Comparison of ENCODE assay signal across 7 mouse cellular contexts in the genomic region with DNA sequence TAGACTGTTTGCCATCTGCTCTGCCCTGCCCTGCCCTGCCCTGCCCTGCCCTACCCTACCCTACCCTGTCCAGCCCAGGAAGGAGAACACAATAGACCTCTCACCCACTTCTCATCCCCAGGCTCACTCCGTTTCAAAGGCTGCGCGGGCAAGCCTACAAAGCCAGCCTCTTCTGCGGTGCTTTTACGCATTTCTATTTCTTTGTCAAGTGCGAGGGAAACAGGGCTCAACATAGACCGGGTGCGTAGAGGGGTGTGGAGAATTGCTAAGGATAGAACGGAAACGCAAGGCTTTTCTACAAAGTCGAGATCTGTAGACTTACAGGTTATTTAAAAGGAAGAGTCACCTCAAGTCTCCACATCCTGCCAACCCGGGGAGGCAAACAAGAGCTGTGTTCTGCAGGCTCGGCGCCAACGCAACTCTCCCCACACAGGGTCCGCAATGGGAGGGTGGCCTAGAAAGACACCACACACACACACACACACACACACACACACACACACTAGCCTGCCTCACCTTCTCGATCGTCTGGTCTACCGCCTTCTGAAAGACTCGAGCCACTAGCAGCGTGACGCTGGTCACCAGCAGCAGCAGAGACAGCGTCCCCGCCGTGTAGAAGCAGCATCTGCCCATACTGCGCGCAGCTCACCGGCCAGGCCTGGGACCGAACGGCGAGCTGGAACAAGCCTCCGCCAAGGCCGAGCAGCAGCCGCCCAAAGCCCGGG. TPM values are rescaled to one million over a fixed set of nuclear protein-coding genes. Genes with fewer than 3 reads are reported as not detected.
A peak's percentile ranks its signal among the peaks of the same experiment; 100 is the strongest.
DNase-seq lines count a peak whose midpoint lies in the region; ATAC-seq and TF ChIP-seq lines count a peak whose summit lies in the region.

No protein-coding gene starts in this region.

- peaks cover 10% of the 10 kb centered on the region for H3K4me1 ChIP-seq in heart, embryonic 11.5 days (ENCODE audit: control insufficient read depth, insufficient read depth, low read length)
- 0 out of 2 replicates have a peak, but pooled peaks cover 9% of the 10 kb centered on the region for H3K4me1 ChIP-seq in kidney, postnatal 0 days (replicated peaks; ENCODE audit: insufficient read depth, low read length)
- peaks cover 12% of the 10 kb centered on the region; the same call in 1 of the 2 replicates for H3K4me1 ChIP-seq in small intestine, adult 2 months (ENCODE audit: control insufficient read depth, insufficient read depth, insufficient read length, low read length)

- no peak for TF ChIP-seq CTCF in C2C12 (IDR thresholded peaks at IDR 0.05; ENCODE audit: control insufficient read depth, insufficient read depth, insufficient read length)
- TF ChIP-seq CTCF in kidney, postnatal 0 days (IDR thresholded peaks at IDR 0.05; ENCODE audit: low read depth): no peak
- no peak for TF ChIP-seq CTCF in small intestine, adult 2 months (IDR thresholded peaks at IDR 0.05; ENCODE audit: extremely low read depth, insufficient read length, insufficient replicate concordance, low read depth, low read length)

- peaks cover 2% of the 10 kb centered on the region for H3K79me3 ChIP-seq in C2C12 (ENCODE audit: low read depth)

- no peaks in the 10 kb centered on the region for H3K36me3 ChIP-seq in C2C12 (ENCODE audit: control insufficient read depth, insufficient read depth)
- H3K36me3 ChIP-seq in heart, embryonic 11.5 days (ENCODE audit: control insufficient read depth, insufficient read depth, low read length): no peaks in the 10 kb centered on the region
- no peaks in the 10 kb centered on the region for H3K36me3 ChIP-seq in kidney, postnatal 0 days (ENCODE audit: insufficient read depth, low read length)
- no peaks in the 10 kb centered on the region for H3K36me3 ChIP-seq in small intestine, adult 2 months (ENCODE audit: control insufficient read depth, insufficient read depth, low read length)

- DNase-seq in CD8-positive naive resting alpha-beta T cell, adult 2 months (ENCODE audit: low read depth in 2 of 2, low spot score in 2 of 2): peak; percentile 68 to 74
- peak; percentile 60 for DNase-seq in embryo, embryonic 9.5 days (ENCODE audit: extremely low spot score)
- DNase-seq in kidney, postnatal 0 days (ENCODE audit: low spot score): peak; percentile 54
- peak; percentile 67 for DNase-seq in lung, postnatal 10 days

- peak; percentile 29; the same call in 1 of the 2 replicates for TF ChIP-seq POLR2A in small intestine, adult 2 months (IDR thresholded peaks at IDR 0.05; ENCODE audit: low read depth, low read length)

- peaks cover 33% of the 10 kb centered on the region for H3K79me2 ChIP-seq in C2C12 (ENCODE audit: control insufficient read depth, insufficient read depth)

- H3K4me3 ChIP-seq in C2C12 (ENCODE audit: insufficient read depth, poor library complexity, severe bottlenecking): peak overlapping the region; percentile 76
- H3K4me3 ChIP-seq in heart, embryonic 11.5 days (ENCODE audit: low read depth, low read length): peak overlapping the region; percentile 65
- peak overlapping the region; percentile 66 for H3K4me3 ChIP-seq in kidney, postnatal 0 days (replicated peaks; ENCODE audit: low read depth, low read length)
- peak overlapping the region; percentile 93 for H3K4me3 ChIP-seq in small intestine, adult 2 months (ENCODE audit: low read depth, low read length)

- H3K9me3 ChIP-seq in heart, embryonic 11.5 days (replicated peaks; ENCODE audit: control insufficient read depth, low read length): no peaks in the 10 kb centered on the region
- H3K9me3 ChIP-seq in kidney, postnatal 0 days (replicated peaks; ENCODE audit: low read length): no peaks in the 10 kb centered on the region

- ATAC-seq in heart, embryonic 11.5 days (replicated peaks; ENCODE audit: insufficient number of reproducible peaks, low FRiP score, low TSS enrichment): peak; percentile 74
- ATAC-seq in kidney, postnatal 0 days (replicated peaks; ENCODE audit: low FRiP score, low read depth): peak; percentile 71

- WGBS in heart, embryonic 11.5 days (ENCODE audit: insufficient replicate concordance): under 1% methylated on average over 35 of the region's 35 CpGs
- under 1% methylated on average over 35 of the region's 35 CpGs for WGBS in kidney, postnatal 0 days
- under 1% methylated on average over 35 of the region's 35 CpGs for WGBS in small intestine, adult 2 months

- H3K9ac ChIP-seq in heart, embryonic 11.5 days (ENCODE audit: low read depth, low read length): peak overlapping the region; percentile 96
- H3K9ac ChIP-seq in kidney, postnatal 0 days (ENCODE audit: low read depth, low read length): peak overlapping the region; percentile 80

- peak overlapping the region; percentile 74 for H3K4me2 ChIP-seq in heart, embryonic 11.5 days
- H3K4me2 ChIP-seq in kidney, postnatal 0 days (ENCODE audit: low read length): peak overlapping the region; percentile 90

- H3ac ChIP-seq in C2C12 (ENCODE audit: control insufficient read depth, insufficient read length, low read depth): peak overlapping the region; percentile 42

- peak overlapping the region; percentile 97 for H3K27ac ChIP-seq in heart, embryonic 11.5 days (ENCODE audit: low read depth, low read length)
- H3K27ac ChIP-seq in kidney, postnatal 0 days: peak overlapping the region; percentile 91
- H3K27ac ChIP-seq in small intestine, adult 2 months (ENCODE audit: insufficient read depth, low read depth, low read length): peak overlapping the region; percentile 97

- no peaks in the 10 kb centered on the region for H3K27me3 ChIP-seq in C2C12 (ENCODE audit: control insufficient read depth, insufficient read depth, insufficient read length)
- no peaks in the 10 kb centered on the region for H3K27me3 ChIP-seq in heart, embryonic 11.5 days (ENCODE audit: control insufficient read depth, insufficient read depth, low read length)
- H3K27me3 ChIP-seq in kidney, postnatal 0 days (ENCODE audit: insufficient read depth, low read length): no peaks in the 10 kb centered on the region
- no peaks in the 10 kb centered on the region for H3K27me3 ChIP-seq in small intestine, adult 2 months (ENCODE audit: control insufficient read depth, insufficient read depth, low read length)

TF ChIP-seq in C2C12, 6 proteins besides CTCF, POLR2A, EP300 and RAD21:
- TF ChIP-seq MYOG (IDR thresholded peaks at IDR 0.05; ENCODE audit: control insufficient read depth, extremely low read depth, insufficient read length) (no peak), MYOD1 (IDR thresholded peaks at IDR 0.05; ENCODE audit: control insufficient read depth, insufficient read length, low read depth) (no peak), FOSL1 (IDR thresholded peaks at IDR 0.05; ENCODE audit: insufficient read depth, low read length, poor library complexity, severe bottlenecking) (no peak), USF1 (IDR thresholded peaks at IDR 0.05; ENCODE audit: low read depth) (no peak), CEBPB (IDR thresholded peaks at IDR 0.05; ENCODE audit: low read depth) (no peak), MAX (IDR thresholded peaks at IDR 0.05) (no peak)

RNA-seq across cellular contexts. Expression of gene Scarb2, which starts 1.8 kb away (rescaled TPM):
- 23.6 TPM for polyA plus RNA-seq in C2C12 (2012; fragmentation: generic; extraction: Trizol)
- 11.8 and 12.0 TPM in 2 replicates for polyA plus RNA-seq in heart, embryonic 11.5 days (2014; fragmentation: Nextera tagmentation; extraction: Ambion mirVana)
- polyA plus RNA-seq in kidney, postnatal 0 days (2015; fragmentation: Nextera tagmentation; extraction: Ambion mirVana): 9.1 and 10.2 TPM in 2 replicates
- polyA plus RNA-seq in small intestine, adult 2 months (2012; rRNA removed): 7.9 and 8.4 TPM in 2 replicates

RNA-seq across cellular contexts. Expression of gene Fam47e, which starts 50.0 kb away (rescaled TPM):
- not detected for polyA plus RNA-seq in C2C12 (2012; fragmentation: generic; extraction: Trizol)
- polyA plus RNA-seq in heart, embryonic 11.5 days (2014; fragmentation: Nextera tagmentation; extraction: Ambion mirVana): not detected in 2 replicates
- 0.19 and 0.25 TPM in 2 replicates for polyA plus RNA-seq in kidney, postnatal 0 days (2015; fragmentation: Nextera tagmentation; extraction: Ambion mirVana)
- polyA plus RNA-seq in small intestine, adult 2 months (2012; rRNA removed): not detected in 2 replicates

Comparison
In these comparisons a context has a peak if more than half of its experiments do, and no peak if none do; other contexts are left out.
1. Peak in every context shown above with its lines: DNase-seq, ATAC-seq, H3K4me3 ChIP-seq and H3K27ac ChIP-seq.